Mouse (Mus musculus): ENCODE measurements around the gene Llph. TPM values are rescaled to one million over a fixed set of nuclear protein-coding genes. Genes with fewer than 3 reads are reported as not detected.
"Not testable (repeated sequence)": the region's sequence is repeated elsewhere in the genome, so short reads cannot be mapped to it uniquely, and the experiment has no call there.

Gene Llph
- polyA plus RNA-seq, 1 experiment, result 26.9 TPM

GRCm38 (mm10) chr10:120201961-120202402 lies 24.9 kb upstream of the Llph start, which contains the start of gene Irak3:
Gene Irak3 (minus strand): TSS chr10:120202130.
- DNase-seq (ENCODE audit: low read depth), result peak; percentile 87
- TF ChIP-seq POLR2A (IDR thresholded peaks at IDR 0.05; ENCODE audit: borderline replicate concordance, extremely low read depth, insufficient read depth, insufficient read length, poor library complexity, severe bottlenecking) (no peak), CTCF (IDR thresholded peaks at IDR 0.05; ENCODE audit: borderline replicate concordance, extremely low read depth, insufficient read depth, insufficient read length) (peak; percentile 99)

- no peak for DNase-seq (ENCODE audit: low read depth)
- no peak for TF ChIP-seq POLR2A (IDR thresholded peaks at IDR 0.05; ENCODE audit: borderline replicate concordance, extremely low read depth, insufficient read depth, insufficient read length, poor library complexity, severe bottlenecking)
- no peak for TF ChIP-seq CTCF (IDR thresholded peaks at IDR 0.05; ENCODE audit: borderline replicate concordance, extremely low read depth, insufficient read depth, insufficient read length)
Measured at GRCm38 (mm10) chr10:120202467-120203250, 24.2 kb upstream of the Llph start.

GRCm38 (mm10) chr10:120204591-120205210 lies 22.2 kb upstream of the Llph start:
- no peak for TF ChIP-seq CTCF (IDR thresholded peaks at IDR 0.05; ENCODE audit: borderline replicate concordance, extremely low read depth, insufficient read depth, insufficient read length)
- no peak for TF ChIP-seq POLR2A (IDR thresholded peaks at IDR 0.05; ENCODE audit: borderline replicate concordance, extremely low read depth, insufficient read depth, insufficient read length, poor library complexity, severe bottlenecking)
- DNase-seq (ENCODE audit: low read depth), result no peak

GRCm38 (mm10) chr10:120208015-120208414 lies 18.9 kb upstream of the Llph start:
- DNase-seq (ENCODE audit: low read depth), result no peak
- no peak for TF ChIP-seq POLR2A (IDR thresholded peaks at IDR 0.05; ENCODE audit: borderline replicate concordance, extremely low read depth, insufficient read depth, insufficient read length, poor library complexity, severe bottlenecking)
- no peak for TF ChIP-seq CTCF (IDR thresholded peaks at IDR 0.05; ENCODE audit: borderline replicate concordance, extremely low read depth, insufficient read depth, insufficient read length)

GRCm38 (mm10) chr10:120208575-120209538 lies 18.0 kb upstream of the Llph start:
- DNase-seq (ENCODE audit: low read depth), result peak; percentile 93
- peak; percentile 34; the same call in 1 of the 2 replicates for TF ChIP-seq POLR2A (IDR thresholded peaks at IDR 0.05; ENCODE audit: borderline replicate concordance, extremely low read depth, insufficient read depth, insufficient read length, poor library complexity, severe bottlenecking)
- peak; percentile 51; the same call in 1 of the 2 replicates for TF ChIP-seq CTCF (IDR thresholded peaks at IDR 0.05; ENCODE audit: borderline replicate concordance, extremely low read depth, insufficient read depth, insufficient read length)

- no peak for TF ChIP-seq POLR2A (IDR thresholded peaks at IDR 0.05; ENCODE audit: borderline replicate concordance, extremely low read depth, insufficient read depth, insufficient read length, poor library complexity, severe bottlenecking)
- TF ChIP-seq CTCF (IDR thresholded peaks at IDR 0.05; ENCODE audit: borderline replicate concordance, extremely low read depth, insufficient read depth, insufficient read length), result no peak
- DNase-seq (ENCODE audit: low read depth), result no peak
Measured at GRCm38 (mm10) chr10:120209539-120209925, 17.3 kb upstream of the Llph start.

- TF ChIP-seq POLR2A (IDR thresholded peaks at IDR 0.05; ENCODE audit: borderline replicate concordance, extremely low read depth, insufficient read depth, insufficient read length, poor library complexity, severe bottlenecking), result no peak
- TF ChIP-seq CTCF (IDR thresholded peaks at IDR 0.05; ENCODE audit: borderline replicate concordance, extremely low read depth, insufficient read depth, insufficient read length), result no peak
Measured at GRCm38 (mm10) chr10:120210096-120210495, 16.8 kb upstream of the Llph start.

GRCm38 (mm10) chr10:120217099-120217498 lies 9.8 kb upstream of the Llph start:
- not testable (repeated sequence) for DNase-seq (ENCODE audit: low read depth)

More at GRCm38 (mm10) chr10:120210096-120210495, 16.8 kb upstream of the Llph start:
- DNase-seq (ENCODE audit: low read depth), result no peak

GRCm38 (mm10) chr10:120218996-120219395 lies 7.9 kb upstream of the Llph start:
- DNase-seq (ENCODE audit: low read depth), result no peak
- no peak for TF ChIP-seq CTCF (IDR thresholded peaks at IDR 0.05; ENCODE audit: borderline replicate concordance, extremely low read depth, insufficient read depth, insufficient read length)

GRCm38 (mm10) chr10:120219578-120220359 lies 7.1 kb upstream of the Llph start:
- DNase-seq (ENCODE audit: low read depth), result no peak
- TF ChIP-seq POLR2A (IDR thresholded peaks at IDR 0.05; ENCODE audit: borderline replicate concordance, extremely low read depth, insufficient read depth, insufficient read length, poor library complexity, severe bottlenecking), result no peak
- TF ChIP-seq CTCF (IDR thresholded peaks at IDR 0.05; ENCODE audit: borderline replicate concordance, extremely low read depth, insufficient read depth, insufficient read length), result no peak
